Mouse (Mus musculus) right cerebral cortex, adult 2 months (tissue): ENCODE measurements around the gene Arhgap45.
A peak's percentile ranks its signal among the peaks of the same experiment; 100 is the strongest.
"Not testable (repeated sequence)": the region's sequence is repeated elsewhere in the genome, so short reads cannot be mapped to it uniquely, and the experiment has no call there.

Experiments
- DNase-seq, 2 experiments: peaks; one replicate each; pipeline ENCODE4 v3.0.0; 2021 to 2022; ENCODE audit warnings: low spot score in 2 of 2

Arhgap45 gene

DNA sequence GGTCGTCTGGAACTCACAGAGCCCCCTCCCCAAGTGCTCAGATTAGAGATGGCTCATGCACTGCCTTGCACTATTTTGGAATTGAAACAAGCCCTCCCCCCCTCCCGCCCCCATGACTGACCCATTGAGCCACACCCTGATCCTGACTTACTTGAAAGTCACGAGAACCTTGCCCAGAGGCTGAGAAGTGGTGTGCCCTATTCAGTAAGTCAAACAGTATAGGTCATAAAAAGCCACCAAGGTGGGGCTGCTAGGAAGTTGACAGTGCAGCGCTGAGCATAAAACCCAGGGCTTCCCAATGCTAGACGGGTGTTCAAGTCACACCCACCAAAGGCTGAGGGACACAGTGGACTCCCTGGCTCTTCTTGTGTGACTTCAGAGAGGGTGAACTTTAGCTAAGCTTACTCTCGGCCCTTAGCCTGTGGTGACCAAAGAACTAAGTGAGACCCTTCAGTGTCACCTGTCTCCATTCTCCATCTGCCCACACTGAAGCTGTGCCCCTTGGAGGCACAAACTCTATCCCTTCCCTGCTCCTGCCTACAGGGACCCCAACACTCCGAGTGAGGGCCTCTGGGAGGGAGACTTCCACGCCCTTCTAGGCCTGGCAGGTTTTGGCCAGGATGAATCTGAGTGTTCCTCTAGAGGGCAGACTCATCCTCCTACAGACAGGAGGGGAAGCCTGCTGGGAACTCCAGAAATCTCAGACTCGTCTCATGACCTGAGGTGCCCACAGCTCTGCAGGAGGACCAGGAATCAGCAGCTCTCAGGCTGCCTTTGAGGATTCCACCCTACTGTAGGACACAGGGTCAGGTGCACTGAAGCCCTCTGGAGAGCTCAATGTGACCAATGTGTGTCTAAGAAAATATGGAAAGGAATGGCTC, 17.3 kb downstream of the Arhgap45 start:
- DNase-seq, result no peak

DNA sequence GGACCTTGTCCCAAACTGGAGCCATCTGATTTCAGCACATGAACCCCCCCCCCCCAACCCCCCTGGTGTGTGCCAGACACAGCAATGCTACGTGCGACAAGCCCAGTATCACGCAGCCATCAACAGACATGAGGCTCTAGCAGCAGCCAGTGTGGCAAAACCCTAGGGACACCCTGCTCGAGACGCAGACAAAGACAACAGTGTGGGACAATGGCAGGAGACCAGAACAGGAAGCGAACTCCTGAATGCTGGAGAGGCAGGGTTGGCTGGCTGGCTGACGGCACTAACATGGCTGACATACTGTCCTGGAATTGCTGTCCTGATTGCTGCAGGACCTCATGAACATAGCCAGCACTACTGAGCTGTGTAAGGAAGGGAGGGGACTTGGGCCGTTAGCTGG, 18.7 kb downstream of the Arhgap45 start:
- DNase-seq, result no peak

DNA sequence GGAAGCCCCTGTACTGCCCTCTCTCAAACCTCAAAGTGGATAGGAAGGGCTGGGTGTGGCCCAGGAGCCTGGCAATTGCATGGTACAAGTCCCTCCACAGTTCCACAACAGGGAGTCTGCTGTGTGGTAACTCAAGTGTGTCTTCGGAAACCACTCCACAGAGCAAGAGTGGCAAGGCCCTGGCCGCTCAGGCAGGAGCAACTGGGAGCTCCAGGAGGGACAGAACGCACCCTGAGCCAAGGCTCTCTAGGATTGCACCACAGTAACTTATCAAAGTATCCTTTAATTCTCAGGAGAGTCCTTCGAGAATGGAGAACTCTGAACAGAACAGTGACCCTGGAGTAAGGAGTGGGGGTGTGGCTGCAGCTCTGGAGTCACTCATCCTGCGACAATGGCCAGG, 19.2 kb downstream of the Arhgap45 start:
- DNase-seq, result no peak

DNA sequence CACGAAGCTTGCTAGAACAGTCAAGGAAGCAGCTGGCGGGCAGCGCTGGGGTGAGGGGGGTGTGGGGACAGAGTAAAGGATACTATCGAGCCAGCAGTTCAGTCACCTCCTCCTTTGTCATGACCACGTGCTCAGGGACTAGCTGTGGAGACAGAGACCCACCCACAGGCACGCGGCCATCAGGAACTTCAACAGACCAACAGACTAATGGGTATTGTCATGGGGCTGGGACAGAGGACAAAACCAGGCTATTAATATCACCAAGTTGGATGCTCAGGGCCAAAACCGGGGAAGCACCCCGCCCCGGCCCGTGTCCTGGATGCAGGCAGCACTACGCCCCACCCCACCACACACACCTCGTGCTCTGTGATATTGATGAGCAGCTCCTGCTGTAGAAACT, 20.4 kb downstream of the Arhgap45 start:
- DNase-seq, result no peak

- DNase-seq, result peak; percentile 96 to 98
Measured at GRCm38 (mm10) chr10:80039559-80039979, 23.1 kb downstream of the Arhgap45 start, which contains the start of gene Polr2e. Polr2e (minus strand) TSS chr10:80039795.

GRCm38 (mm10) chr10:80041409-80042060, 25.1 kb downstream of the Arhgap45 start:
- not testable (repeated sequence) for DNase-seq

GRCm38 (mm10) chr10:80044087-80044486, 27.6 kb downstream of the Arhgap45 start:
- DNase-seq, result no peak

- DNase-seq, result not testable (repeated sequence)
Measured at GRCm38 (mm10) chr10:80045364-80045763, 28.9 kb downstream of the Arhgap45 start.

DNA sequence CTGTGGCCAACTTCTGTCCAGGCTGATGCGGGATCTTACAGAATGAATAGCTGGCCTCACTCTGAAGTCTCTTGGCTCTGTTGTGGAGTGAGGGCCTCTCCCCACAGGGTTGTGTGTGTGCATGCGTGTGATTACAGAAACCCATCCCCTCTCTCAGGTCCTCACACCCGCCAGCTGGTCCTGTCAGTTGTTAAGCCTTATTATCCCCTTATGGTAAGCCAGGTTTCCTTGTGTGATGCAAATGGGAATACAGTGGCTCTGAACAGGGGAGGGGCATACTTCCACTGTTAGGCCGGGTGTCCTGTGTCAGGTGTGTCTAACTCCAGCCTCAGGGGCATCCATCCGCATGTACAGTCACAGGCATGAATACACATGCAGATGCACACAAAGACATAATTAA, 29.3 kb downstream of the Arhgap45 start:
- DNase-seq, result no peak

DNA sequence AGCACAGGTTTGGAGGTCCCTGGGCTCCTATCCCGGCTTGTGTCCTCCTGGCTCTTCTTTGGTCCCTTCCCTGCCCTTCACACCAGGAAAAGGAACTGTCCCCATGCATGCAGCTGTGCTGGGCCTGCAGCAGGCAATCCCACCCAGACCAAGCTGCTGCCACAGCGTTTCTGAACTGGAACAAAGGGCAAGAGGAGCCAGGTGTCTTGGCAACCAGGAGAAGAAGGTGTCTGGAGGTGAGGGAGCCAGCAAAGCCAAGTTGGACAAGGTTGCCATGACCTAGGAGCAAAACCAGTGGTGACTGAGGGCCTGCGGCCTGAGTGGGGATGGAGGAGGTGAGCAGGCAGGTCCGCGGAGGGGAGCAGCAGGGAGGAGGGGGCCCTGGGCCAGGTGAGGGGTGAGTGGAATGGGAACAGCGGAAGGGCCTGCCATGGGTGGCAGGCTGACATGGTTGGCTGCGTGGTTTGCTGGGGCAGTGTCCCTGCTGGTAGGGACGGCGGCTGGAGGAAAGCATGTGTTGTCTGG, 30.6 kb downstream of the Arhgap45 start, which contains the start of gene Gpx4:
Gene Gpx4, plus strand, starts transcription at position 126 of the 525 bp plus-strand sequence.
- no peak for DNase-seq

- no peak for DNase-seq
Measured at GRCm38 (mm10) chr10:80048396-80048795, 31.9 kb downstream of the Arhgap45 start.

DNA sequence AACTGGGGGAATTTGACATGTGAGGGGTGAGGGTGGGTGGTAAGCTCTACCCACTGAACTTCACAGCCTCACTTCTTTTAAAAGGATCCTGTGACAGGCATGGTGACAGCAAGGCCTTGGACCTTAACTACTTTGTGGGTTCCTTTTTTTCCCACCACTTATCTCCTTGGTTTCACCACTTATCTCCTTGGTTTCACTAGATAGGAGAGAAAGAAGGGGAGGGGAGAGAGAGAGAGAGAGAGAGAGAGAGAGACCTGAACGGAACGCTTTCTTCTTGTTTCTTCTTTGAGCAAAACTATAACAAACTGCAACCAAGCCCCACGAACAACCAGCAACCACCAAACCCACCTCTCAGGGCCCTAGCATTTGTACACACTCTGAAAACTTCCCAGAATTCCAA, 32.4 kb downstream of the Arhgap45 start:
- DNase-seq, result no peak

DNA sequence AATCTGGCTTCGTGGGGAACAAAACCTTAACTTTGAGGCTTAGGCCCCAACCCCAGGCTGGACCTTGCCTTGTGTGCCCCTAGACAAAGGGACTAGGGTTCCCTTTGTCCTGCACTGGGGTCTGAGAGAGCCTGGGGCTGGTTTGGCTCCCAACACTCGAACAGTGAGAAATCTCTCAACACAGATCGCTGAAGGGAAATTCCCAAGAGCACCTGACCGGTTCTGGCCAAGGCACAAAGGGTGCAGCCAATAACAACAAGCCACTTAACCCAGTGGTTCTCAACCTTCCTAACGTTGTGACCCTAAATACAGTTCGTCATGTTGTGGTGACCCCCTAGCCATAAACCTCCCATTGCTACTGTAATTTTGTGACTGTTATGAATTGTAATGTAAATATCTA, 33.8 kb downstream of the Arhgap45 start:
- no peak for DNase-seq

DNA sequence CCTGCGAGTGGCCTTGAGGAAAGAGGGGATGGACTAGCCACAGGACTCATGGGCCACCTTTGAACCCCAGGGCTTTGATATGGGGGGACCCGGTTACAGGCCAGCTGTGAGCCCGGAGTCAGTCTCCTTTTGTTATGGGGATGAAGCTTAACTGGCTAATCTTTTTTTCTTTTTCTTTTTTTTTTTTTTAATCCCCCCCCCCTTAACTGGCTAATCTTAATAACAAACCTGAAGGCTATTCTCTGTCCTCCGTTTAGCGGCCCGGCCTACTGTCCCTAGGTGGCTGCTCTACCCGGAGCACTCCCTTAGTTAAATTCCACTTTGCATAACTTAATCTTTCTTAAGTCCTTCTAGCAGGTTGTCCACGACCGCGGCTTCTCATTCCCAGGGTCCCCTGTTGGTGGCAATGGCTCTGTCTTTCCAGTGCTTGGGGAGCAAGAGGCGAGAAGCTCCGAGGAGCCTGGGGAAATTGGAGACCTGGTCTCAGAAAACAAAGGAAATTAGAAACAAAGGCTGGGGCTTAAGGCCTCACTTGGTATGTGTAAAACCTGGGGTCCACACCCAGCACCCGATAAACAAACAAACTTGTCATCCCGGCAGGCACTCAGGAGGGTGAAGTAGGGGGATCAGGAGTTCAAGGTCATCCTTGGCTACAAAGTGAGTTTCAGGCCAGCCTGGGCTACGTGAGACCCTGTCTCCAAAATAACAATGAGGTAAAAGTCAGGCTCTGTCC, 34.6 kb downstream of the Arhgap45 start:
- no peak for DNase-seq

DNA sequence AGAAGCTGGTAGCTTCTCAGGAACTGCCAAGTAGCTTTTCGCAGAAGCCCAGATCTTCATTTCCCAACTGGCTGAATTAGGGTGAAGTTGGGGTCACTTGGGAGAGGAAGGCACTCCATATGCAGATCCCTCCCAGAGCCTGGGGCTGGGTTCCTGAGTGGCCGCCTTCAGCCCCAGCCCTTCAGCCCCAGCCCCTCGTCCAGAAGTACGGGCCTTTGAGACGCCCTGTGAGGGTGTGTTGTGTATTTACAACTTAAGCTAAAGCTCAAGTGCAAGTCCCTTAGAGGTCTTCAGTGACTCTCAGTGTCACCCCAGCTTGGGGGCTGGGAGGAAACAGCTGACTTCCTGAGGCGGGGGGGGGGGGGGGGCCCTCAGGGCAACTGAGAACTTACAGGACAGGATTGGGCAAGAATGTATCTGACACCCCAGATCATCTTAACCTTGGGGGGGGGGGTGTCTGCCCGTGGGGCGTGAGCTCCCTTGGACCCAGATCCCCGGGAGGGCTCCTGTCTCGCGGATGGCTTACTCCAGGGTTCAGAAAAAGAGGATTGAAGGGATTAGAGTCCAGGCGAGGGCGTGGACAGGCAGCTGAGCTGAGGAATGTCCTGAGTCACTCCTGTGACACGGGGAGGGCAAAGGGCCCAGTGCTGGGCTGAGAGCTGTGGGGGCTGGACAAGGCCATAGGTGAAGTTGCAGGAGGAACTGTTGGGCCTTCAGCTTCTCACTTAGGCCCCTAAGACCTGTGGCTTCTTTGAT, 35.3 kb downstream of the Arhgap45 start:
- no peak for DNase-seq

GRCm38 (mm10) chr10:80052374-80052764, 35.9 kb downstream of the Arhgap45 start:
- no peak for DNase-seq

DNA sequence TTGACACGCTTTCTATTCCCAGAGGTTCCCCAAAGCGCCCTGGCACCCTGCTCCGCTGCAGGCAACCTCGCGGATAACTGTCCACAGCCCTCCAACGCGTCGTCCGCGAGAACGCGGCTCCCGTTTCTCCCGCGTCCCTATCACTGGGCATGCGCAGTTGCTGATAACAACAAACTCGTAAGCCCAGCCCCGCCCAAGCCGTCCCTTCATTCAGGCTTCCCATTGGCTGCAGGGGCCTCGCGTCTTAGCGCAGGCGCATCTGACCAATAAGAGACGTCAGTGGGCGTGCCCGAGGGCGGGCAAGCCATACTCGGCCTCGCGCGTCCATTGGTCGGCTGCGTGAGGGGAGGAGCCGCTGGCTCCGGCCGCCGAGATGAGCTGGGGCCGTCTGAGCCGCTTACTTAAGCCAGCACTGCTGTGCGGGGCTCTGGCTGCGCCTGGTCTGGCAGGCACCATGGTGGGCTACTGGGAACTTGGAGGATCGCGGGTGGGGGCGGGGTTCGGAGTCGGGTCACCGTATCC, 36.9 kb downstream of the Arhgap45 start:
- DNase-seq, result peak; percentile 100

DNA sequence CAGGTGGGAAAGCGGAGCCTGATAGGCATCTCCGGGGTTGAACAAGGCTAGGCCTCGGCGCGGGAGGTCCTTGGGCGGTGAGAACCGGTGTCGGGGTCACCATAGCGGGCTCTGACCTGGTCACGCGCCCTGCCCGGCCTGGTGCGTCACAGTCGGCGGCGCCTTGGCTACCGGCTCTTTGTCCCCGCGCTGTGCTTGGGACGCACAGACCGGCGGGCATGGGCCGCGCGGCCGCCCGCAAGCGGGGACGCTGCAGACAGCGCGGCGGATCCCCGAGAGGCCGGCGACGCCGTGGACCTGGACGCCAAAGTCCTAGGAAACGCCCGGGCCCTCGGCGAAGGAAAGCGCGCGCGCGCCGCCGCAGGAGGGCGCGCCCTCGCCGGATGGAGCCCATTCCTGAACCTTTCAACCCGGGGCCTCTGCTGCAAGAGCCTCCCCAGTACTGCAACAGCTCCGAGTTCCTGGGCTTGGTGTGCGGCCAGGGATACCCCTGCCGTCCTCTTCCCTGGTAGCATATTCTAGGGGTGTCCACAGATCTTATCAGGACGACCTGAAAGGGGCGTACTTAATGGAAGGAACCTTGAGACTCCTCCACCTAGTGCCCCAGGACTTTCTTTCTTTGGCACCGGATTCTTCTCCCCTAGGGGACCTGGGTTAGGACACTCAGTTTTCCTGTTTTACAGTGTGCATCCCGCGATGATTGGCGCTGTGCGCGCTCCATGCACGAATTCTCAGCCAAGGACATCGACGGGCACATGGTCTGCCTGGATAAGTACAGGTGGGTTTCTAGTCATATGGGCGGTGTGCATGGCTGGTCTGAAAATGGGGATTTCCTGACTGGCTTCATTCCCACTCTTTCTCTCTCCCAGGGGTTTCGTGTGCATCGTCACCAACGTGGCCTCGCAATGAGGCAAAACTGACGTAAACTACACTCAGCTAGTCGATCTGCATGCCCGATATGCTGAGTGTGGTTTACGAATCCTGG, 37.7 kb downstream of the Arhgap45 start:
- peak; percentile 49 to 59 for DNase-seq

DNA sequence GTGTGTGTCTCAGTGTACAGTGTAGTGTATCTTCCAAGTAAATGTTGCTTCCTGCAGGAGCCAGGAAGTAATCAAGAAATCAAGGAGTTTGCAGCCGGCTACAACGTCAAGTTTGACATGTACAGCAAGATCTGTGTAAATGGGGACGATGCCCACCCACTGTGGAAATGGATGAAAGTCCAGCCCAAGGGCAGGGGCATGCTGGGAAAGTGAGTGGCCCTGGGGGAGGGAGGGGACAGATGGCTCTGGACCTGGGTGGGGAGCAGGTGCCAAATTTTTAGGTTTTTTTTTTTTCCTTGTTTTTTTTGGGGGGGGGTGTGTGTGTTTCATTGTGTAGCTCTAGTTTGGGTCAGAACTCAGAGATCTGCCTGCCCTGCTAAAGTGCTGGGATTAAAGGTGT, 38.5 kb downstream of the Arhgap45 start:
- DNase-seq, result not testable (repeated sequence)

- DNase-seq, result no peak
Measured at GRCm38 (mm10) chr10:80055364-80055763, 38.9 kb downstream of the Arhgap45 start.
